ENCODE assay signal across 17 mouse cellular contexts in the genomic region with DNA sequence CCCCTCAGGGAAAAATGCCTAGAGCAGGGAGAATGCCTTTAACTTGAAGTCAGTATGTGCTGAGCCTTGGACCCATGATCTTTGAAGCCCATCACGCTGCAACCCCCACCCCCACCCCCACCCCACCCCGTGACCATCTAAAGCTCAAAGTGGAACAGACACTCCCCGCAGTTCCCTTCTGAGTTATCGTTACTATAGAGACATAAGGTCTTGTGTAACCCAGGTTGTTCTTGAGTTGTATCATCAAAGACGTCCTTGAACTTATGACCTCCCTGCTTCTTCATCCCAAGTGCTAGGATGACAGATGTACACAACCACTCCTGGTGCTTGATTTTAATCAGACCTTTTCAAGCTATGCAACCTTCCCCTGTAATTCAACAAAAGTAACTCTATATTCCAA. TPM values are rescaled to one million over a fixed set of nuclear protein-coding genes. Genes with fewer than 3 reads are reported as not detected.
DNase-seq lines count a peak whose midpoint lies in the region; ATAC-seq and TF ChIP-seq lines count a peak whose summit lies in the region.
"Had no signal": no experiment of that assay in that cellular context is flagged by ENCODE, and none has a peak within 500 bp of the region (broad histone marks: within the 10 kb centered on the region; RNA-seq: fewer than 3 reads in every experiment).

No protein-coding gene starts in this region.

- TF ChIP-seq EP300 in lung, postnatal 0 days (IDR thresholded peaks at IDR 0.05) = 0 out of 2 replicates have a peak, but pooled peaks have one; percentile 17

- no peaks in the 10 kb centered on the region for H3K36me3 ChIP-seq in intestine, embryonic 14.5 days (ENCODE audit: control insufficient read depth, insufficient read depth, low read length)
- no peaks in the 10 kb centered on the region for H3K36me3 ChIP-seq in intestine, embryonic 15.5 days
- no peaks in the 10 kb centered on the region for H3K36me3 ChIP-seq in lung, postnatal 0 days (ENCODE audit: insufficient read depth, low read length)
- H3K36me3 ChIP-seq: embryonic facial prominence, embryonic 12.5 days; forebrain, embryonic 15.5 days; heart, embryonic 13.5 days; hindbrain, embryonic 15.5 days had no signal

- ATAC-seq in intestine, embryonic 14.5 days (replicated peaks; ENCODE audit: low FRiP score, low TSS enrichment, low read depth) = no peak
- ATAC-seq in intestine, embryonic 15.5 days = no peak
- ATAC-seq in lung, postnatal 0 days = peak; percentile 37; the same call in 1 of the 2 replicates
- peak; percentile 16; the same call in 1 of the 2 replicates for ATAC-seq in granulocyte monocyte progenitor cell, adult 5-6 weeks (replicated peaks; ENCODE audit: poor library complexity, severe bottlenecking)
- ATAC-seq: forebrain, embryonic 15.5 days had no signal

- H3K27me3 ChIP-seq in intestine, embryonic 14.5 days (replicated peaks; ENCODE audit: control insufficient read depth, insufficient read depth, low read length) = no peaks in the 10 kb centered on the region
- H3K27me3 ChIP-seq in intestine, embryonic 15.5 days (replicated peaks) = no peaks in the 10 kb centered on the region
- no peaks in the 10 kb centered on the region for H3K27me3 ChIP-seq in lung, postnatal 0 days (replicated peaks; ENCODE audit: insufficient read depth, low read length)
- H3K27me3 ChIP-seq: embryonic facial prominence, embryonic 12.5 days; forebrain, embryonic 15.5 days; heart, embryonic 13.5 days; hindbrain, embryonic 15.5 days had no signal

- 48% methylated on average over 5 of the region's 5 CpGs for WGBS in intestine, embryonic 14.5 days
- WGBS in intestine, embryonic 15.5 days = 54% methylated on average over 5 of the region's 5 CpGs
- 59% methylated on average over 5 of the region's 5 CpGs for WGBS in lung, postnatal 0 days

- H3K9me3 ChIP-seq in intestine, embryonic 14.5 days (ENCODE audit: control insufficient read depth, low read length) = no peaks in the 10 kb centered on the region
- H3K9me3 ChIP-seq in intestine, embryonic 15.5 days = no peaks in the 10 kb centered on the region
- no peaks in the 10 kb centered on the region for H3K9me3 ChIP-seq in lung, postnatal 0 days (ENCODE audit: low read length)
- H3K9me3 ChIP-seq: embryonic facial prominence, embryonic 12.5 days; forebrain, embryonic 15.5 days; heart, embryonic 13.5 days; hindbrain, embryonic 15.5 days had no signal

- no peak overlapping the region for H3K4me2 ChIP-seq in intestine, embryonic 14.5 days (ENCODE audit: low read length)
- no peak overlapping the region for H3K4me2 ChIP-seq in intestine, embryonic 15.5 days (replicated peaks)
- H3K4me2 ChIP-seq in lung, postnatal 0 days (replicated peaks; ENCODE audit: low read depth, low read length) = no peak overlapping the region
- H3K4me2 ChIP-seq: embryonic facial prominence, embryonic 12.5 days; forebrain, embryonic 15.5 days; heart, embryonic 13.5 days; hindbrain, embryonic 15.5 days had no signal

- no peak overlapping the region for H3K27ac ChIP-seq in intestine, embryonic 14.5 days (ENCODE audit: low read depth)
- no peak overlapping the region for H3K27ac ChIP-seq in intestine, embryonic 15.5 days
- no peak overlapping the region for H3K27ac ChIP-seq in lung, postnatal 0 days (ENCODE audit: low read length)
- H3K27ac ChIP-seq: embryonic facial prominence, embryonic 12.5 days; forebrain, embryonic 15.5 days; heart, embryonic 13.5 days; hindbrain, embryonic 15.5 days had no signal

- TF ChIP-seq CTCF in lung, postnatal 0 days (IDR thresholded peaks at IDR 0.05) = no peak

- no peak overlapping the region for H3K9ac ChIP-seq in intestine, embryonic 14.5 days (ENCODE audit: low read length)
- H3K9ac ChIP-seq in intestine, embryonic 15.5 days = no peak overlapping the region
- no peak overlapping the region for H3K9ac ChIP-seq in lung, postnatal 0 days (replicated peaks; ENCODE audit: low read depth)
- H3K9ac ChIP-seq: embryonic facial prominence, embryonic 12.5 days; forebrain, embryonic 15.5 days; heart, embryonic 13.5 days; hindbrain, embryonic 15.5 days had no signal

- H3K4me1 ChIP-seq in intestine, embryonic 14.5 days (replicated peaks; ENCODE audit: control insufficient read depth, insufficient read depth, low read length) = peaks cover 11% of the 10 kb centered on the region; the same call in 1 of the 2 replicates
- peaks cover 4% of the 10 kb centered on the region; the same call in 1 of the 2 replicates for H3K4me1 ChIP-seq in intestine, embryonic 15.5 days (replicated peaks)
- no peaks in the 10 kb centered on the region; the same call in 1 of the 2 replicates for H3K4me1 ChIP-seq in lung, postnatal 0 days (ENCODE audit: insufficient read depth, low read depth, low read length)
- H3K4me1 ChIP-seq: forebrain, embryonic 15.5 days; hindbrain, embryonic 15.5 days had no signal

- DNase-seq in intestine, embryonic 14.5 days (ENCODE audit: low spot score) = peak; percentile 41
- DNase-seq in lung, postnatal 0 days (ENCODE audit: low spot score) = peak; percentile 31
- DNase-seq in lung, postnatal 10 days = no peak
- DNase-seq in layer of hippocampus, adult 18-20 months (ENCODE audit: low spot score in 2 of 2) = no peak
- DNase-seq in urinary bladder, postnatal 36 days (ENCODE audit: low spot score in 2 of 2) = no peak
- DNase-seq: adrenal gland, postnatal 10 days; cerebellum, adult 11-12 months; cerebellum, adult 9-10 months; cerebellum, postnatal 25 days; gastrocnemius, postnatal 36 days; heart, postnatal 36 days had no signal

- H3K4me3 ChIP-seq in intestine, embryonic 14.5 days (ENCODE audit: low read depth, low read length) = no peak overlapping the region
- no peak overlapping the region for H3K4me3 ChIP-seq in intestine, embryonic 15.5 days (replicated peaks)
- H3K4me3 ChIP-seq in lung, postnatal 0 days (ENCODE audit: low read depth, low read length) = no peak overlapping the region
- H3K4me3 ChIP-seq: embryonic facial prominence, embryonic 12.5 days; forebrain, embryonic 15.5 days; heart, embryonic 13.5 days; hindbrain, embryonic 15.5 days had no signal

RNA-seq across cellular contexts. Expression of a gene that starts 57.7 kb away (rescaled TPM):
- 68.9 and 70.6 TPM in 2 replicates for polyA plus RNA-seq in intestine, embryonic 14.5 days (2014; fragmentation: Nextera tagmentation; extraction: Ambion mirVana)
- 86.3 and 87.4 TPM in 2 replicates for polyA plus RNA-seq in intestine, embryonic 15.5 days (2015; fragmentation: Nextera tagmentation; extraction: Ambion mirVana)
- polyA plus RNA-seq in lung, postnatal 0 days (2015; fragmentation: Nextera tagmentation; extraction: Ambion mirVana) = 215 and 248 TPM in 2 replicates
- 139 and 152 TPM in 2 replicates for total RNA-seq in granulocyte monocyte progenitor cell, adult 5-6 weeks (2014; fragmentation: Nextera tagmentation)
- total RNA-seq in granulocyte monocyte progenitor cell, adult 5-6 weeks (2017) = 208 and 230 TPM in 2 replicates
- total RNA-seq in layer of hippocampus, adult 18-20 months (2021) = 10 to 100 TPM; 25.0 to 27.0 TPM

RNA-seq across cellular contexts. Expression of a gene that starts 57.8 kb away (rescaled TPM):
- 9.6 and 10.1 TPM in 2 replicates for polyA plus RNA-seq in intestine, embryonic 14.5 days (2014; fragmentation: Nextera tagmentation; extraction: Ambion mirVana)
- 9.0 and 9.8 TPM in 2 replicates for polyA plus RNA-seq in intestine, embryonic 15.5 days (2015; fragmentation: Nextera tagmentation; extraction: Ambion mirVana)
- polyA plus RNA-seq in lung, postnatal 0 days (2015; fragmentation: Nextera tagmentation; extraction: Ambion mirVana) = 5.0 and 7.4 TPM in 2 replicates
- 6.6 and 14.9 TPM in 2 replicates for total RNA-seq in granulocyte monocyte progenitor cell, adult 5-6 weeks (2014; fragmentation: Nextera tagmentation)
- 2.0 and 15.9 TPM in 2 replicates for total RNA-seq in granulocyte monocyte progenitor cell, adult 5-6 weeks (2017)
- total RNA-seq in layer of hippocampus, adult 18-20 months (2021) = 1 to 10 TPM; 8.7 to 9.3 TPM

Comparison
In these comparisons a context has a peak if more than half of its experiments do, and no peak if none do; other contexts are left out.
1. DNase-seq: peak in intestine, embryonic 14.5 days (single experiment) and lung, postnatal 0 days (single experiment); none in lung, postnatal 10 days (single experiment), layer of hippocampus, adult 18-20 months (0 of 2) and urinary bladder, postnatal 36 days (0 of 2).
2. ATAC-seq: peak in lung, postnatal 0 days (single experiment) and granulocyte monocyte progenitor cell, adult 5-6 weeks (single experiment); none in intestine, embryonic 14.5 days (single experiment) and intestine, embryonic 15.5 days (single experiment).